Mouse (Mus musculus) gastrocnemius, adult 8-10 months (tissue): Measurements from ENCODE around the gene Nedd9. TPM values are rescaled to one million over a fixed set of nuclear protein-coding genes. Genes with fewer than 3 reads are reported as not detected.

ENCODE experiments used
- DNase-seq, 2 experiments: peaks; one replicate each; pipeline ENCODE4 v3.0.0; 2022; ENCODE audit warnings: low spot score in 2 of 2
- total RNA-seq, 4 experiments: library from RNA; stranded (reverse); gene quantifications; 2 replicates each; pipeline ENCODE4 v1.2.4; 2022

Gene Nedd9
- total RNA-seq, 4 experiments from 2014 or later, result 2.0 to 7.9 (median 2.4) TPM

DNA sequence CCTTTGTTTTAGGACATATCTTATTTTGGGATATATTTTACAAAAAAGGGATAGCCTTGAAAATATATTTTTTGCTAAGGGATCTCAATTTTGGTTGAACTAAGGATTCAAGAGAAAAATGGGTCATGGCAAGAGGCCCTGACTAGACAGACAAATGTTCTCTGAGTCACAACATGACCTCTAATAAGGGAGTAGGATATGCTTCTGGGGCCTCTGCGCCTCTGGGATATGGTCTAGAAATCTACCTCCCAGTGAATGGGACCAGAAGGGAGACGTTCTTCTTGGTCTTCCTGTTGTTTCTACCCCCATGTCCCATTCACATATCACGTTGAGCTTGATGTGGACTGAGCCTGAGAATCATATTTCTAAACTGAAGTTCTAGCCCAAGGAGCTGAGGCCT is 136.6 kb downstream of the Nedd9 start:
- DNase-seq, result no peak

GRCm38 (mm10) chr13:41349770-41350169 is 137.4 kb downstream of the Nedd9 start:
- DNase-seq, result no peak

GRCm38 (mm10) chr13:41345756-41346155 is 141.4 kb downstream of the Nedd9 start:
- no peak for DNase-seq

- no peak for DNase-seq
Measured at GRCm38 (mm10) chr13:41345306-41345705, 141.9 kb downstream of the Nedd9 start.

GRCm38 (mm10) chr13:41343887-41344266 is 143.3 kb downstream of the Nedd9 start:
- DNase-seq, result no peak

DNA sequence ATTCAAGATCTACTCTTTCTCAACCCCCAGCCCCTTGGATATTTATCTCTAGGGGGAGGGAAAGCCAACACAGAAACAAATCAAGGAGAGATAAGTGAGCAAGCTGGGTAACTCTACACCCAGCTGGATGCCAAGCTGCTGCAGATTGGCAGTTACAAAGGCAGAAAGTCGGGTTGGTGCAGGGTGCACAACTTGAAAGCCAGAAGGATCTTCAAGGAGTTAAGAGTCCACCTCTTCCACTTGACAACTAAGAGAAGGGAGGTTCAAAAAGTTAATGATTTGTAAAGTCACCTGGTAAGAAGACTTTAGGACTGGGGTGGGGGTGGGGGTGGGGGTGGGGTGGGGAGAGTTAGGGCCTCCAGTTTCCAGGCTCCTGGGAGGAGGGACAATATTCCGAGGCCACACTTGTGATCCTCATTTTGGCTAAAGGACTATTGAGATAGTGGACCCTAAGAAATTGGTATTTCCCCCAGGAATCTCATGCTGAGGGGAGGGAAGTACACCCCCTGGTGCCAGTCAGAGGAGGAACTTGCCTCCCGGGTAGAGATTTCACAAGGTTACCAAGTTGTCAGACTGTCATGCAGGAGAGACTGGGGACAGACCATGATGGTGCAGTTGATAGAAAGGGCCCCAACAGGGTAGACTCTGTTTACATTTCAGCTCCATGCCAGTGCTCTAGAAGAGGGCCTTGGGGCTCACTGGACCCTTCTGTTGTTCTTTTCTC is 143.8 kb downstream of the Nedd9 start:
- no peak for DNase-seq

GRCm38 (mm10) chr13:41341422-41341821 is 145.7 kb downstream of the Nedd9 start:
- no peak for DNase-seq

DNA sequence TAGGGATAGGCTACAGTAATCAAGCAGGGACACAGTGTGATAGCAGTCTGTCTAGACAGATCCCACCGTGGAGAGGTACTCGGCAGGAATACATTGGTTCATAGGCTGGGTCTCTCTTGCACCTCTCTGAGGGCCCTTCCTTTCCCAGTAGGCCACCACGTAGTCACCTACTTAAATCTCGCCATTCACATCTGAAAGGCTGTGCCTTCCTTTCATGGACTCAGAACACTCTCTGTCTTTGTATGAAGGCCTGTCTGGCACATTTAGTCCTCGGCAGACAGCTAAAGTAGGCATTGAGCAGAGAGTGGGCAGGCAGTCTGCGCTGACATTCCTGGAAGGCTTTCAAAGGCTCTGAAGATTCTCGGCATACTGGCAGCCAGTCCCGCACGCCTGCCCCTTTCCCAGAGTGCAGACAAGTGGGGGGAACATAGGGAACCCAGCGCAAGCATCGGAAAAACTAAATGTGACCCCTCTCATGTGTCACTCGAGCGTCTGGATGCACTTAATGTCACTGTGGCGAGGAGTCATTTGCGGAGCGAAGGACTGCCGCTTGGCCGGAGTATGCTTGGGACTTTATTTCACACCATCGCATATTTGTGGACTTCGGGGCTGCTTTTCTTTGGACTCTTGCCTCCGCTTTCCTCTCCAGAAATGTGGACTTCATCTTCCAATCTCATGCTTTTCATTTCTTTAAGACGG is 147.4 kb downstream of the Nedd9 start:
- peak in 1 of 2 experiments; percentile 26 for DNase-seq

DNA sequence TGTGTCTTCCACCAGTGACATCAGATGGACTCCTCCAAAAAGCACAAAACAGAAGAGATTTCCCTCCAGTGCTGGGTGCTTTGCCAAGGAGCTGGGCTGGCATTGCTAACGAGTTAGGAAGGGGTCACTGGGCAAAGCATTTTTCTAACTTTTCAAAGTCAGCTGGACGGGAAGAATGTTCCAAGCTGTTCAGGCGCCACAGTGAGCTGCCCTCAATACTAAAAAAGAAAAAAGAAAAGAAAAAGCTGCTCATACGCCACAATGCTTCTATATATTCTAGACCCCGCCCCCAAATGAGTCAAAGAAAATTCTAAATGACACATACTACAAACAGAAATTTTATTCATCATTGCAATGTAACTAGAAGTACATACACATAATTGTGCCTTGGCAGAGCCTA is 148.0 kb downstream of the Nedd9 start:
- no peak for DNase-seq

GRCm38 (mm10) chr13:41337407-41337806 is 149.8 kb downstream of the Nedd9 start:
- no peak for DNase-seq

DNA sequence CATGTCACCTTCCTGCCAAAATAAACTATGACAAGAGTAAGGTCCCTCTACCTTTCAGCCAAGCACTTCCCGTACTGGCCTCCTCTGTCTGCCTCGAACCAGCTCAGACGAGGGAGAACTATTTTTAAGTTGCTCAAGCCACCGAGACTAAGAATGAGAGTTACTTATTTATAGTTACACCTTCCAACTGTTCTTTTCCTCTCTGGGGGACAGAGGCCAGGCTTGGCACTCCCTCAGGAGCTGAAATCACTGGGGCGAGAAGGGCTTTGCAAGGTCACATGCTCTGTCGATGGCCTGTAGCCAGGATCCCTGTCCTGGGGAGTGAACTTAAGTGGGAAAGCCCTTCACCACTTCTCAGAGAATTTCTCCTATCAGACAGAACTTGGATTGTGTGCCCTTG is 150.9 kb downstream of the Nedd9 start:
- DNase-seq, result peak; percentile 17 to 55

DNA sequence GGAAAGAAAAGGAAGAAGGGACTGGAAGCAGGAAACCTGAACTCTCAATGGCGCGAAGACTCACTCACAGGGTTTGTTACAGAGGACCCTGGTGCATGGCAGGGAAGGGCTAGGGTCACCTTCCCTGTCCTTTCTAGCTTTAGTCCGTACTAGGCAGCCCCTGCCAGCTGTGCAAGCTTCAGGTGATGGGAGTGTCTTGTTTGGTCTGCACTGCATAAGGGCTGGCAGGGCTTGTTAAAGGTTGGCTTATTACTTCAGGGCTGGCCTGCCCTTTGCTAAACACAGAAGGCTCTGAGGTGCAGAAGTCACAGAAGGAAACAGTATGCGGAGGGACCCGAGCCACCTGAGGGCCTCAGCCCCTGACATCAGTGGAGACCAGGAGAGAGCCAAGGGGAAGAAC is 151.4 kb downstream of the Nedd9 start:
- DNase-seq, result no peak

GRCm38 (mm10) chr13:41334641-41335000 is 152.5 kb downstream of the Nedd9 start:
- no peak for DNase-seq

DNA sequence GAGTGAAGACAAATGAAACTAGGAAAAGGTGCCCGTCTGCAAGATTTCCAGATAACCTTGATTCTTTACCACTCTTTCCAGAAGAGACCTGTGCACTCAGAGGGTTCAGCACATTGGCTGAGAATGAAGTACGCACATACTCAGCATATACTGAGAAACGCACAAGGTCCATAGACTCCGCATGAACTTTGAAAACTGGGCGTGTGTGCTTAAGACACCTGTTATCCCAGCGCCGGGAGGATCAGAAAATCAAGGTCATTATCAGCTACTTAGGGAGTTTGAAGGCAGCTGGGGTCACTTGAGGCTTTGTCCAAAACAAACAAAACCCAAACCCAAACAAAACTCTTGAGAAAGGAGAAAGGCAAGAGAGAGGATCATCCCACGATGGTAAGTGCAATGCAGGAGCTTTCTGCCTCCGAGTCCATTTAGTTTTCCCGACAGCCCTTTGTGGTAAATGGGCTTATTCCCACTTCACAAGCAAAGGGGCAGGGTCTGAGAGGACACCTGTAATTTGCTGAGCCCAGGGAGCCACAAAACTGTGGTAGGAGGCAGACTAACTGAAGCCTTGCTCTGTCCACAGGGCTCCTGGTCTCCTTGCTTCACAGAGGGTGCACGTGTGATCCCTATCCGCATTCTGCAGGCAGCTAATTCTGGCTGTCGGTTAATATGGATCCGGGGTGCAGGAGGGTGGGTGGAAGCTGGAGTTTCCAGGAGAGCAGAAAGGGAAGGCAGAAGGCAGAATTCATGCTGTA is 153.1 kb downstream of the Nedd9 start:
- no peak for DNase-seq

DNA sequence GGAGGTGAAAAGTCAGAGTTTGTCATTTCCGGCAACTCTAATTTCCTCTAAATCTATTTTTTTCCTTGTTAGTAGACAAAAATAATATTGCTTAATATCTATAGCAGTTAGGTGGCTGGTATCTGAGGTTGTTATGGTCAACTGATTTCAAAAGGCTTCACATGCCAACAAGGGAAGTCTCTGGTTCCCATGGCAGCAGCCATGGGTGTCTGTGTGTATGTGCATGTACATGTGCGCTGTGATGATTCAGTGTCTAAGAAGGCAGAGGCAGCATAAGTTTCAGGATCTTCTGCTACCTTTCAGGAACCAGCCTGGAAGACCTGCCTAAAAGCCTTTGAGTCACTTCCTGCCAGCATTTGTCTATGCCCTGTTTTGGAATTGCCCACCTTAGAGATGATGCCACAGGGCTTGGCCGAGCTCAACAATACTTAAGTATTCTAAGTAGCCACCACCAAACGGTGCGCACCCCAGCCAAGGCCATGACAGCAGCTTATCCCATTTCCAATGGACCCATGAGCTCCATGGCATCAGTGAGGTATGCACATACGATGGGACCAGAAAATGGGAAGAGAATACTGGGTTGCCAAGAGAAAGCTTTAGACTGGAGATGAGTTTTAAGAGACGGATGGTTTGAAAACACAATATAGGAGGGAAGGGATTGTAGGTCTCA is 155.4 kb downstream of the Nedd9 start:
- DNase-seq, result no peak

- DNase-seq, result no peak
Measured at GRCm38 (mm10) chr13:41330589-41331345, 156.4 kb downstream of the Nedd9 start.

DNA sequence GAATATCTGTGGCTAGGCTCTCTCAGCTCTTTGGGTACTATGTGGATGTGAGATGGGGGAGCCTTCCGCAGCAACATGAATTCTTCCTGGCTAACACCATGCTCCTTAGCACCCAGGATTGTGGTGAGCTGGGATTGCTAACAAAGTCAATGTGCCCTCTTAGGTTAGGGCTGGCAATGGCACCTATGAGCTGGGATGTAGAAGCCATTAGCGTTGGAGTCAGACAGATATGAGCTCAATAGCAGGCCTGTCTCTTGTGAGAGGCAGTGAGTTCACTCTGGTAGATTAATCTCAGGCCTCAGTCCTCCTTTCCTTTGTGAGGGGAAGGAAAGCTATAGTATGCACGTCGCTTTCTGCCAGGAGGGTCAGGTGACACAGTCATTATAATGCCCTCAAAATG is 157.1 kb downstream of the Nedd9 start:
- no peak for DNase-seq

DNA sequence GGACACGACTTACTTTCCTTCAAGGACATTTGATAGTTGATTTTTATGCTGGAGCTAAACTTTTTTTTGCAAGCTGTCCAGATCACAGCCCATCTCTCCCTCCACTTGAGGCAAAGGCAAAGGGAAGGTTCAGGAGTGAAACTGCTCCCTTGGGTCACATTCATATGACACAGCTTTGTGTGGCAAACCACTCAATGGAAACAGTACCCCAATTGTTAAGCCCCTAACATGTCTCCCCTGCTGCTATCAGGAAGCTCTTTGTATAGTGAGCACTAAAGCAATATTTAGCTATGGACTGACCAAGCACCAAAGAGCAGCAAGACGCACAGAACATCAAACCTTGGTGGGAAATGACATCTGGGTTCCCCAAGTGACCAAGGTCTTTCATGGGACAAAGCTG is 158.7 kb downstream of the Nedd9 start:
- DNase-seq, result no peak

GRCm38 (mm10) chr13:41327546-41327945 is 159.6 kb downstream of the Nedd9 start:
- DNase-seq, result no peak

DNA sequence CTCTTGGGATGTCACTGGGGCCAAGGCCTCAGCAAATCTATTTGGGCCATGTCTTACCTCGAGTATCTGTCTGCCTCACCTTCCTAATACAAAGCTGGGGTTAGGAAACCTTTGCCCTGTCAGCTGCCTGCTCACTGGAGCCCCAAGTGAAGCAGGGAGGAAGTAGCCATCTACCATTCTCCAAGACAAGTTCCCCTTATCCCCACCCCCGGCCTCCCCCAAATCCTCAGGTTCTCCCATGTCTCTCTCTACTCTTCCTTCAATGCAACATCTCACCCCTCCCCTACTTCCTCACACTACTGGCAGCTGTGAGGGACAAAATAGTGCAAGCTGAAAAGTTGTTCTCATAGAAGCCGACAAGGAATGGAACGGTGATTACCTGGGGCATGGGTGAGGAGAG is 161.0 kb downstream of the Nedd9 start:
- no peak for DNase-seq

- no peak for DNase-seq
Measured at GRCm38 (mm10) chr13:41325346-41325745, 161.8 kb downstream of the Nedd9 start.
